Mouse (Mus musculus) neural tube, embryonic 13.5 days (tissue): ENCODE measurements around the gene Zfp37. TPM values are rescaled to one million over a fixed set of nuclear protein-coding genes. Genes with fewer than 3 reads are reported as not detected.
A peak's percentile ranks its signal among the peaks of the same experiment; 100 is the strongest.
"Not testable (repeated sequence)": the region's sequence is repeated elsewhere in the genome, so short reads cannot be mapped to it uniquely, and the experiment has no call there.

Source experiments
- ATAC-seq: fragments of 200-750 bp; cut with Nextera tagmentation; 2 replicates; pipeline ENCODE4 v1.8.0; 2017; ENCODE audit warnings: low read depth, mild to moderate bottlenecking, moderate TSS enrichment, moderate library complexity
- H3K27ac ChIP-seq: fragments of 300-500 bp; sonication (generic); replicated peaks from 2 replicates; pipeline ENCODE4 v1.5.1; 2015; ENCODE audit warnings: moderate library complexity, mild to moderate bottlenecking, inconsistent platforms
- H3K27me3 ChIP-seq: fragments of 300-500 bp; sonication (generic); 2 replicates; pipeline ENCODE4 v1.6.1; 2015; ENCODE audit warnings: mild to moderate bottlenecking, inconsistent platforms
- H3K36me3 ChIP-seq: fragments of 300-500 bp; sonication (generic); 2 replicates; pipeline ENCODE4 v1.6.1; 2015; ENCODE audit warnings: mild to moderate bottlenecking, inconsistent platforms
- H3K4me1 ChIP-seq: fragments of 300-500 bp; sonication (generic); replicated peaks from 2 replicates; pipeline ENCODE4 v1.6.1; 2015; ENCODE audit warnings: inconsistent platforms
- H3K4me2 ChIP-seq: fragments of 300-500 bp; sonication (generic); 2 replicates; pipeline ENCODE4 v1.6.1; 2015; ENCODE audit warnings: inconsistent platforms, mild to moderate bottlenecking, moderate library complexity
- H3K4me3 ChIP-seq: fragments of 300-500 bp; sonication (generic); 2 replicates; pipeline ENCODE4 v1.5.1; 2015; ENCODE audit warnings: mild to moderate bottlenecking, inconsistent platforms
- H3K9ac ChIP-seq: fragments of 300-500 bp; sonication (generic); 2 replicates; pipeline ENCODE4 v1.6.1; 2015; ENCODE audit warnings: moderate library complexity, mild to moderate bottlenecking, inconsistent platforms
- H3K9me3 ChIP-seq: fragments of 300-500 bp; sonication (generic); 2 replicates; pipeline ENCODE4 v1.6.1; 2016; ENCODE audit warnings: inconsistent platforms
- WGBS: fragments of 180-500 bp; shearing (Covaris S2); methylation state at CpG from one replicate; pipeline ENCODE4 v1.1.7; 2015; 5-methylcytosine and 5-hydroxymethylcytosine counted together
- polyA plus RNA-seq: library from polyadenylated mRNA; unstranded; fragments of >200 nt; fragmentation: Nextera tagmentation; extraction: Ambion mirVana; gene quantifications from 2 replicates; pipeline ENCODE4 v1.2.1, GENCODE M21; 2015

Gene Zfp37
- polyA plus RNA-seq, 1 experiment from 2014 or later: 24.9 TPM

DNA sequence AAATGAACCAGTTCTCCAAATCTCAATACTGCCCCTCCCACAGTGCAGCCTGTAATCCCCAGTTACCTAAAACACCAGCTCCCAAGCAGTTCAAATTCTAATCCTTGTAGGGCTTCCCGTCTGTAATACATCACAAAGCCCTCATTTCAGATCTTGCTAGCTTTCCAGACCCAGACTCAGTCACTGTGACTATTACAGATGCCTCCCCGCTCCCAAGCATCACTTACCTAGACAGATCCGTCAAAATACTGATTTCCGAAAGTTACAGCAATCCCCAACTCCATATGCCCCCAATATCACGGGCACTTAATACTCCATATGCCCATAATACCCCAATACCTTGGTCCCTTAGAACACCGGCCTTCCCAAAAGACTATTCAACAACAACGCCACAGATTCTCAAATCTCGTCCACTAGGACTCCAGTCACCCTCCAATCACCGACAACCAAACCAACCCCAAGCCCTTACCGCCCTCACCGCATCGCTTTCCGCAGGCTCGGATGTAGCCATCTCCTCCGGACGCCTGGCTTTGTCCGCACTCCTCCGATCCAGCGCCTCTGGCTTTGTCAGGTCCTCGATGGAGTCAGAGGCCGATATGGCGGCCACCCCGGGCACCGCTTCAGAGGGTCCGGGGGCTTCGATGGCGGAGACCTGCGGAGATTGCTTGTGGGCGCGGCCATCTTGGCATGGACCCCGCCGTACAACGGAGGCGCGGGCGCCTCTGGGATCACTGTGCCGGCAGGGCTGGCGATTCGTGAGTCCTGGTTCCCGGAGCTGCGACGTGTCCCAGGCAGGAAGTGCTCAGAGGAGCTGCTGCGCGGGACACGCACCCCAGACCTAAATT lies 22.8 kb downstream of the Zfp37 start:
- peak; percentile 99 for ATAC-seq

DNA sequence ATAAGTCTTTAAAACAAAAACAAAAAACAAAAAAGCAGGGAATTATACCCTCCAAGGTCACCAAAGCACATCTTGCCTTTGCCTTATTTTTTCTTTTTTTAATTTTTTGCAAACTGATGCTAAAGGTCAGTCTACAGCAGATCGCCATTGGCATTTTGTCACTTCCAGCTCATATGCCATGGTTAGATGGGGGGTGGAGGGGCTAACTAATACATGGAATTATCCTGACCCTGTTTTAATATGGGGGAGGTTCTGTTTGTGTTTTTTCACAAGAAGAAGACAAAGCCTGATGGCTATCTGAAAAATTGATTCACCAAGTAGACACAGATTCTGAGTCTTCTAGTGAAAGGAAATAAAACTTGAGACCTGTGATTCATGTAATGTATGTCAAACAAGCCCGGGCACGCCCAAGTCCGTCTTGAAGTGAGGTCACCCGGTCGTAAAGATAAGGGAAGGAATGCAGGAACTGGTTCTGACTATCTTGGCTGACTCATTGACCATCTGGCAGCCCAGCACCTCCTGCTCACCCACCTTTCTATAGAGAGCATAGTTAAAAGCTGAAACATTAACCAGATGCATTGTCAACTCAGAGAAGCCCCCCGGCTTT lies 30.8 kb downstream of the Zfp37 start:
- peaks cover 93% of the 10 kb centered on the region for H3K36me3 ChIP-seq
- H3K9ac ChIP-seq: no peak overlapping the region
- no peak overlapping the region for H3K27ac ChIP-seq
- no peak overlapping the region for H3K4me2 ChIP-seq
- no peaks in the 10 kb centered on the region for H3K4me1 ChIP-seq
- peaks cover 35% of the 10 kb centered on the region for H3K9me3 ChIP-seq
- H3K4me3 ChIP-seq: no peak overlapping the region
- ATAC-seq: no peak
- 94% methylated on average over 7 of the region's 7 CpGs for WGBS
- no peaks in the 10 kb centered on the region for H3K27me3 ChIP-seq

More for the DNA sequence above, 22.8 kb downstream of the Zfp37 start:
- Histone ChIP-seq H3K9ac (peak overlapping the region; percentile 87), H3K4me1 (peaks cover 19% of the 10 kb centered on the region), H3K36me3 (peaks cover 23% of the 10 kb centered on the region), H3K27ac (peak overlapping the region; percentile 95), H3K4me2 (peak overlapping the region; percentile 68), H3K4me3 (peak overlapping the region; percentile 63), H3K27me3 (no peaks in the 10 kb centered on the region), H3K9me3 (peaks cover 6% of the 10 kb centered on the region; the same call in 1 of the 2 replicates)
- under 1% methylated on average over 45 of the region's 45 CpGs for whole genome bisulfite sequencing

DNA sequence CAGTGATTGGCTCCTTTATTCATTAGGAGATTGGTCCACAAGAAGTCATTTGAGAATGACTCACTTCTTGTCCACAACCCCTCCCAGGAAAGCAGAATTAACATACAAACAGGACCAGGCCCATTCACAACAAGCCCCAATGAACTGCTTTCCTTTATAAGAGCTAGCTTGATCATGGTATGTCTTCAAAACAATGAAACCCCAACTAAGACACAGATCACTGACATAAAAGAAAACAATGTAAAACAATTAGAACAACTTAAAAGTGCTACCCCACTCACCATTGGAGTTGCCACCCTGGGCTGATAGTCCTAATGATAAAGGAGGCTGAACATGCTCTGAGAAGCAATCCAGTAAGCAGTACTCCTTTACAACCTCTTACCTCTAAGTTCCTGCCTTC lies 42.1 kb downstream of the Zfp37 start:
- no peak overlapping the region for H3K9ac ChIP-seq
- no peaks in the 10 kb centered on the region for H3K4me1 ChIP-seq
- H3K4me2 ChIP-seq: no peak overlapping the region
- H3K27me3 ChIP-seq: no peaks in the 10 kb centered on the region
- no peak overlapping the region for H3K27ac ChIP-seq
- no peak overlapping the region for H3K4me3 ChIP-seq
- H3K9me3 ChIP-seq: peaks cover 62% of the 10 kb centered on the region
- peaks cover 63% of the 10 kb centered on the region for H3K36me3 ChIP-seq
- ATAC-seq: no peak

DNA sequence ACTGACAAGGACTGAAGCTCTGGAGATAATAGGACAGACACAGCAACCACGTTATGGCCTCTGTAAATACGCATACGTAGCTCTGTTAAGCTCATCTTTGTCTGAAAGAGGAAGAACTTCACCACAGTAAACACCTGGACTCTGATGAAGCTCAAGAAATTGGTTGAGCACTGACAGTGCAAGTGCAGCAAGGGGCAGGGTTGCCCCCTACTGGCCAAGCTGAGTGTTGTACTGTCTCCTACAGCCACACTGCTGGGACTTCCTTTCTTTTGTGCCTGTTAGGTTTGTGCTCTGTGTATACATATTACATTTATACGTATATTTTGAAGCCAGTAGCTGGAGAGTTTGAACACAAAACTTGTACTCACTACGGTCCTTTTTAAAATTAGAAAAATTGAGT lies 53.6 kb downstream of the Zfp37 start:
- Histone ChIP-seq H3K27me3 (no peaks in the 10 kb centered on the region), H3K4me3 (no peak overlapping the region), H3K4me1 (no peaks in the 10 kb centered on the region), H3K4me2 (no peak overlapping the region), H3K36me3 (no peaks in the 10 kb centered on the region), H3K9me3 (no peaks in the 10 kb centered on the region), H3K9ac (no peak overlapping the region), H3K27ac (no peak overlapping the region)
- no peak for ATAC-seq
- WGBS: 45% methylated on average over 5 of the region's 5 CpGs

GRCm38 (mm10) chr4:62174471-62174870 lies 56.4 kb downstream of the Zfp37 start:
- WGBS: 88% methylated on average over 4 of the region's 4 CpGs
- no peaks in the 10 kb centered on the region for H3K9me3 ChIP-seq
- ATAC-seq: no peak

DNA sequence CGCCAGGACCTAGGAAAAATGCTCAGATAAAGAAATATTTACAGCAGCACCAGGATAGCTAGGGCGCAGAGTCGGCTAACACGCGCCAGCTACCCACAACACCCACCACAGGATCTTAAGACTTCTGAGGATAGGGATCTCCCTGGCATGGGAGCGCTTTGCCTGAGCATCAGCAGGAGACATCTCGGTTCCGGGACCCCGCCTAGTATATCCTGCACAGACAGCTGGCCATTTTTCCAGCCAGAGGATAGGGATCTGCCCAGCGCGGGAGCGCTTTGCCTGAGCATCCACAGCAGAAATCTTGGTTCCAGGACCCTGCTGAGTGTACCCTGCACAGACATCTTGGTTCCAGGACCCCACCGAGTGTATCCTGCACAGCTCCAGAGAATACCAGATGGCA lies 63.2 kb downstream of the Zfp37 start:
- H3K36me3 ChIP-seq, H3K4me3 ChIP-seq, H3K9ac ChIP-seq, H3K9me3 ChIP-seq, H3K4me2 ChIP-seq, H3K4me1 ChIP-seq, H3K27ac ChIP-seq, ATAC-seq, H3K27me3 ChIP-seq: not testable (repeated sequence)
- 92% methylated on average over 13 of the region's 13 CpGs for WGBS

More at GRCm38 (mm10) chr4:62174471-62174870, 56.4 kb downstream of the Zfp37 start:
- Histone ChIP-seq H3K4me2 (no peak overlapping the region), H3K4me1 (no peaks in the 10 kb centered on the region), H3K36me3 (no peaks in the 10 kb centered on the region), H3K27me3 (no peaks in the 10 kb centered on the region), H3K27ac (no peak overlapping the region), H3K9ac (no peak overlapping the region), H3K4me3 (no peak overlapping the region)

- H3K4me1 ChIP-seq: no peaks in the 10 kb centered on the region
- no peaks in the 10 kb centered on the region for H3K9me3 ChIP-seq
- no peak overlapping the region for H3K4me3 ChIP-seq
- H3K4me2 ChIP-seq: no peak overlapping the region
- H3K36me3 ChIP-seq: no peaks in the 10 kb centered on the region
- no peaks in the 10 kb centered on the region for H3K27me3 ChIP-seq
- ATAC-seq: no peak
- 80% methylated on average over 1 of the region's 1 CpGs for WGBS
- no peak overlapping the region for H3K9ac ChIP-seq
- no peak overlapping the region for H3K27ac ChIP-seq
Measured at GRCm38 (mm10) chr4:62158401-62158800, 72.4 kb downstream of the Zfp37 start.

DNA sequence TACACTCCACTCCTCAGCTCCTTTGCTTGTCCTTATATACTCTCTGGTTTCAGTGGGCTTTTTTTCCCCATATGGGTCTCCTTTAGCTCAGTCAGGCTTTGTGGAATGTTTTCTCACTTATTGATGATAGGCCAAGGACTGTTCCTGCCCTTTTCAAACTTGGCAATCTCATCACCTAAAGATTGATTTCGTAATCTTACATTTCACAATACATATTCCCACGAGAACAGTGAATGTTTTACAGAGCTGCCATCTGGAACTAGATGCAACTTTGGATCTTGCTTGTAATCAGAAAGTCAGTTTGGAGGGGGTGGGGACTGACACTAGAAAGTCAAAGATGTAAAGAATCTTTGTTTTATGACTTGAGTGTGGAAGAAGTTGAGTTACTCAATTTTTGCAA lies 80.0 kb downstream of the Zfp37 start, which contains the start of gene Mup21:
TSS of gene Mup21 (minus strand) at position 53 of the 400 bp plus-strand sequence.
- no peak within 1 kb of the TSS for H3K4me3 ChIP-seq
- no peaks in the 10 kb centered on the region for H3K36me3 ChIP-seq
- no peaks in the 10 kb centered on the region for H3K27me3 ChIP-seq
- no peak for ATAC-seq
- H3K9ac ChIP-seq: no peak within 1 kb of the TSS
- H3K4me2 ChIP-seq: no peak within 1 kb of the TSS
- no peaks in the 10 kb centered on the region for H3K9me3 ChIP-seq
- WGBS: 85% methylated on average over 2 of the region's 2 CpGs
- H3K4me1 ChIP-seq: no peaks in the 10 kb centered on the region
- H3K27ac ChIP-seq: no peak within 1 kb of the TSS

Other genes starting within 250 kb of the Zfp37 start
- gene Mup20, start 176.9 kb downstream of the Zfp37 start, polyA plus RNA-seq: not detected in 2 replicates
- not detected in 2 replicates for gene Mup3, start 143.7 kb downstream of the Zfp37 start, polyA plus RNA-seq
- gene Mup21, start 80.2 kb downstream of the Zfp37 start, polyA plus RNA-seq: not detected in 2 replicates
- 17.7 and 18.1 TPM in 2 replicates for gene Slc31a2, start 31.5 kb upstream of the Zfp37 start, polyA plus RNA-seq
- 24.8 and 24.9 TPM in 2 replicates for gene Fkbp15, start 129.5 kb upstream of the Zfp37 start, polyA plus RNA-seq
- gene Slc31a1, start 129.7 kb upstream of the Zfp37 start, polyA plus RNA-seq: 34.6 and 35.0 TPM in 2 replicates
- gene Cdc26, start 177.6 kb upstream of the Zfp37 start, polyA plus RNA-seq: 98.8 and 108 TPM in 2 replicates
- 17.1 and 17.9 TPM in 2 replicates for gene Prpf4, start 177.8 kb upstream of the Zfp37 start, polyA plus RNA-seq
- gene Rnf183, start 204.2 kb upstream of the Zfp37 start, polyA plus RNA-seq: 0.18 TPM in 1 of 2 replicates, not detected in the other
- gene Wdr31, start 239.8 kb upstream of the Zfp37 start, polyA plus RNA-seq: 5.7 and 6.8 TPM in 2 replicates
- gene Bspry, start 249.0 kb upstream of the Zfp37 start, polyA plus RNA-seq: 0.74 and 0.80 TPM in 2 replicates